Mouse (Mus musculus) neural tube, embryonic 10.5 days (tissue): ENCODE data around the gene Olfr547.
A peak's percentile ranks its signal among the peaks of the same experiment; 100 is the strongest.

Experiments used
- DNase-seq: peaks from one replicate; pipeline ENCODE4 v3.0.0-alpha.2; 2017; ENCODE audit warnings: low spot score; ENCODE audit errors: extremely low spot score

The Olfr547 gene

DNA sequence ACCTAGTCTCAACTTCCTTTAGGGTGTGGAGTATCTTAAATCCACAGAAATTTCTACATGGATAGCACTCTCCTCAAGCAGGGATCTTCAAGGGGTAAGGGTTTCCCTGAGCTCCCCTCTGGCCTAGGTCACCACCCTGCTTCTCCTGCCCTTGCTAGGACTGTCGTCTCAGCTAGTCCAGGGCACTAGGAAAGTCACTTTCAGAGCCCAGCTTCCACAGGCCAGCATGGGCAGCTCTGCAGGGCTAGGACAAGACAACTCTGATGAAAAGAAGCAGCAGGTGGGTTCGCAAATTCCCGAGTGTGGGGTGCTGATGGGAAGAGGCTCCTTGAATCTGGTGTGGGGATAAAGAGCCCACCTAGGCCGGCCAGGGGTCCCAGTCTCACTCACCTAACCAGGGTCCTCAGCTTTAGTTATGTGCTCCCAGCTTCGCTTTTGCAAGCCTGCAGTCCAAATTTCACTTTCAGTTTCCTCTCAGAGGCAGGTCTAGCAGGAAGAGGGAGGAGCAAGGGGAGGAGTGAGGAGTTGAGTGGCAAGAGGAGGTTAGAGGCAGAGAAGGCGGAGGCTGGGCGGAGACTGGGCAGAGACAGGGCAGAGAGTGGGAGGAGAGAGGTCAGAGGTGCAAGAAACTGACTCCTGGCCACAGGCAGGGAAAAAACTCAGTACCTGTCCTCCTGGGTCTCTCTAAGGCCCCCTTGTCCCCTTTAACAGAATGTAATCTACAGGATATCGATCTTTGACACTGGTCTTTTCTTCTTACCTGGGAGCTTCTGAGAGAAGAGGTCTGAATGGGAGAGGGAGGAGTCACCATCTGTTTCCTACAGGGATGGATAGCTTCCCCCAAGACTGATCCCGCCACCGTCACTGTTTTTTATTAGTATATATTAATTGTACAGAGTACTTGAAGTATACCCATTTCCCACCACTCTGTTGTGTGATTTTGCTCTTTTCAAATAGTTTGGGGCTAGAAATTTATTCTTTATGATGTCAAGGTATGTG lies 30.7 kb downstream of the Olfr547 start, which contains the start of gene Trim21:
Gene Trim21, minus strand, starts transcription at position 488 of the 999 bp plus-strand sequence.
- DNase-seq, result peak; percentile 55

- no peak for DNase-seq
Observed at GRCm38 (mm10) chr7:102566219-102566618, 31.7 kb downstream of the Olfr547 start.

DNA sequence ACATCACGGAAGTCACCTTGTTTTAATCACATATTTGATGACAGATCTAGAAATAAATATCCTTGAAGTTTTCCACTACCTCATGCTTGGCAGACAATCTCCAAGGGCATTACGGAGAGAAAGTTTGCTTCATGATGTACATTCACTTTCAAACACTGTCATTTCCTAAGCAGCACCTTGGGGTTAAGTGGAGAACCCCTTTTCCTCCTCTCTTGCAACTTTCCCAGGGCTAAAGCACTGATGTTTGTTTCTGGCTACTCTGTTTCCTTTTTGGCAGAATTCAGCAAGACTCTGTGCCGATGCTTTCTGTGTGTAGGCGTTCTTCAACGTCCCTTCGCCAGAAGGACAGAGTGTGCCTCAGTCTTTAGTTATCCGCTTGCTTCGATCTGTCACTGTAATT lies 36.6 kb downstream of the Olfr547 start, which contains the start of gene Olfr550:
Gene Olfr550, plus strand, starts transcription at position 301 of the 400 bp plus-strand sequence.
- no peak for DNase-seq

- no peak for DNase-seq
Observed at GRCm38 (mm10) chr7:102573174-102573830, 38.8 kb downstream of the Olfr547 start.

DNA sequence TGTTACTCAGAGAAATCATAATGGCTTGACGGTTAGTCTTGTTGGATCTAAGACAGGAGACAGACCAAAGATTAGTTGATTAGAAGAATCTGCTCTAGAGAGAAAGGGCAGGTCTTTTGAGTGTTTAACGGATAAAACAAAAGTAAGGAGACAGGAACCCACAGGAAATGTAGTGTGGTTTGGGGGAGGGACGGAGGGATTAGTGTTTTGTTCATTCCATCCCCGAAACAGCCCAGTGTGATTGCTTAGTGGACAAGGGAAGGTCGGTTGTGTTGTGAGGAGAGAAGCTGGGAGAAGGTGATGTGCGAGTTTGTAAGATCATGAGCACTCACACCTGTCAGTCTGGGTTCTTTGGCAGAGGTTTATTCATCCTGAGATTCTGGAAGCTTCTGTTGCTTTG lies 41.4 kb downstream of the Olfr547 start:
- no peak for DNase-seq
